Mouse (Mus musculus): ENCODE measurements around the gene Lpp.

DNA sequence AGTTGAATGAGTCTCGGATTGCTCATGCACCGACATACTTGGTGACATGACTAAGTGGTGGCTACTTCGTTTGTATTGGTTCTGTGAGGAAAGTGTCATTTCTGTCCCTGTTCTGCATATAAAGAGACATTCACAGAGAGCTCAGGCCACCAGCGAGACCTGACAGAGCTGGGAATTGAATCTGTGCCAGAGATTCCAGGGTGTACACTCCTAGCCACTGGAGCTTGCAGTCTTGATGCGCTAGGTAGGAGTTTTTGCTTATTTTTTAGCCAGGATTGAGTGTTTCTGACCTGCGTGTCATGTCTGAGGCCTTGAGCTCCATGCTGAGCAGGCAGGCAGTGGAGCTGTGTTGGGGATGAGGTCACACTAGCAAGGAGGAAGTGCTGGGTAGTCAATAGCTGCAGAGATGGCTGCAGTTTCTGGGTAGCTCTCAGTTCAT is 41.8 kb downstream of the Lpp start:
- TF ChIP-seq POLR2A (IDR thresholded peaks at IDR 0.05; ENCODE audit: low read depth, low read length) (no peak), CTCF (IDR thresholded peaks at IDR 0.05; ENCODE audit: borderline replicate concordance, insufficient read depth, low read length) (no peak)
